Mouse (Mus musculus) ovary, adult 2 months (tissue): Measurements from ENCODE around the gene Gm49325. TPM values are rescaled to one million over a fixed set of nuclear protein-coding genes. Genes with fewer than 3 reads are reported as not detected.

Experiments
- polyA plus RNA-seq: library from polyadenylated mRNA; depleted of rRNA; stranded (reverse); fragments of >200 nt; gene quantifications from 2 replicates; pipeline ENCODE4 v1.2.3, GENCODE M21; 2012; rRNA removed

Gene Gm49325
- not detected in 2 replicates for polyA plus RNA-seq

DNA sequence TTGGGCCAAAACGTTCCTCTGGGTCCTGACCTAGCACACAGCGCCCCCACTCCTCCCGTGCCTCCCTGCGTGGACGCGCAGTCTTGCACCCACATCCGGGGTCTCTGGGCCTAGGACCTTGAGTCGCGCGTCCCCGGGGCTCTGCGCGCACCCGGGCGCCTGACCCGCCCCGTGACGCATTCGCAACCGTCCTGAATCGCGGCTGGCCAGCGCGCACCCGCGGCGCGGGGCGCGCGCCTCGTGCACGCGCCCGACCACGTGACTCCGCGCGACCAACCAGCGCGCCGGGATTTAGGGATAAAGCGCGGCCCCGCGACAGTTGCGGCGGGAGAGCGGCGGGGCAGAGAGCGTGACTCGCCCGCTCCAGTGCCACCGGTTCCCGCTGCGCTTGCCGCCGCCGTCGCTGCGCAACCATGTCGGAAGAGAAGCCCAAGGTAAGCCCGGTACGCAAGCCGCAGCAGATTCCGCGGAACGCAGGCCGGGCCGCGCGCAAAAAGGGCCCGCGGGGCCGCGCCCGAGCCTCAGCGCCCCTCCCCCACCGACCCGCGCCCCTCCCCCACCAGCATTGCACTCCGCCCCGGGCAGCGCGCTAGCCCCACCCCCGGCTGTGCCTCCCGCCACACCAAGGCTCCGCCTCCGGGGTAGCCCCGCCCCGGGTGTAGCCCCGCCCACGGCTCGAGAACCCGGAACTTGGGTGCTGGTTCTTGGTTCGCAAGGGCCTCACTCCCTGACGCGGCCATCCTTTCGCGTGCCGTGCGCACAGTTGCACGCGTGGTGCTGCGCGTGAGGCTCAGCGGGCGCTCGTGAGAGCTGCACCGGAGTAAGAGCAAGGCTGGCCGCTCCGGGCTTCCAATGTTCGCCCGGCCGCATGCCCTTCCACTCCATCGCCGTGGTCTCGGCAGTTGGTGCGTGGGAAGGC, at the start of gene Gm49325, which contains the start of gene Sumo3:
Gene Gm49325 (plus strand): TSS at position 290 of the 919 bp plus-strand sequence.
Gene Sumo3 (plus strand): TSS at position 190 of the 919 bp plus-strand sequence.

GRCm38 (mm10) chr10:77581408-77582284, 24.4 kb upstream of the Gm49325 start, which contains the start of gene Pttg1ip:
Pttg1ip (plus strand) TSS chr10:77581720.

GRCm38 (mm10) chr10:77622055-77622988, 16.3 kb downstream of the Gm49325 start, which contains the start of gene Ube2g2:
Ube2g2 (plus strand) TSS chr10:77622275.

GRCm38 (mm10) chr10:77685895-77686664, 80.1 kb downstream of the Gm49325 start, which contains the start of gene Tspear:
Tspear (plus strand) TSS chr10:77686569.

DNA sequence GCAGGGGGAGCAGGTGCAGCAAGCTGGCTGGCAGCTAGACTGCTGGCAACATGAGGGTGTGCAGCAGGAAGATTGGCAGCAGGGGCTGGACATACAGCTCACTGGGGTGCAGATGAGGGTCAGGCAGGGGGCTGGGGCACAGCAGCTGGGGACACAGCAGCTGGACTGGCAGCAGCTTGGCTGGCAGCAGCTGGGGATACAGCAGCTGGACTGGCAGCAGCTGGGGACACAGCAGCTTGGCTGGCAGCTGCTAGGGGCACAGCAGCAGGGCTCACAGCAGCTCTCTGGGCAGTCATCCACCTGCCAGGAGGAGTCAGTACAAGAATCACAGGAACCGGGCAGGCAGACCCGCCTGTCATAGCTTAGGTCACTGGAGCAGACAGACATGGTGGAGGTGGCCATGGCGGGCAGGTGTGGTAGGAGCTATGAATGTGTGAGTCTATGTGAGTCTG, 84.4 kb downstream of the Gm49325 start, which contains the start of gene Gm19402:
Gene Gm19402 (minus strand): TSS at position 402 of the 452 bp plus-strand sequence.

Other genes with a start within 250 kb of the Gm49325 start
- 23.6 and 24.6 TPM in 2 replicates for gene Adarb1, start 187.9 kb upstream of the Gm49325 start, polyA plus RNA-seq
- gene Fam207a, start 90.4 kb upstream of the Gm49325 start, polyA plus RNA-seq: 36.3 and 39.4 TPM in 2 replicates
- 11.3 and 12.6 TPM in 2 replicates for gene Itgb2, start 75.9 kb upstream of the Gm49325 start, polyA plus RNA-seq
- 150 and 206 TPM in 2 replicates for gene Pttg1ip, start 24.5 kb upstream of the Gm49325 start, polyA plus RNA-seq
- 416 and 428 TPM in 2 replicates for gene Sumo3, start 100 bp upstream of the Gm49325 start, polyA plus RNA-seq
- gene Ube2g2, start 16.1 kb downstream of the Gm49325 start, polyA plus RNA-seq: 43.5 and 49.7 TPM in 2 replicates
- gene Tspear, start 80.4 kb downstream of the Gm49325 start, polyA plus RNA-seq: 1.2 and 1.3 TPM in 2 replicates
- not detected in 2 replicates for gene Gm19402, start 84.6 kb downstream of the Gm49325 start, polyA plus RNA-seq
- not detected in 2 replicates for gene Gm9508, start 91.0 kb downstream of the Gm49325 start, polyA plus RNA-seq
- gene Gm10272, start 100.4 kb downstream of the Gm49325 start, polyA plus RNA-seq: not detected in 2 replicates
- not detected in 2 replicates for gene Gm10024, start 105.3 kb downstream of the Gm49325 start, polyA plus RNA-seq
- gene Gm10142, start 109.6 kb downstream of the Gm49325 start, polyA plus RNA-seq: not detected in 2 replicates
- not detected in 2 replicates for gene Krtap12-1, start 114.4 kb downstream of the Gm49325 start, polyA plus RNA-seq
- not detected in 2 replicates for gene Gm10100, start 120.3 kb downstream of the Gm49325 start, polyA plus RNA-seq
- not detected in 2 replicates for gene Gm18596, start 136.4 kb downstream of the Gm49325 start, polyA plus RNA-seq
- gene Gm9736, start 145.2 kb downstream of the Gm49325 start, polyA plus RNA-seq: not detected in 2 replicates
- gene Gm3233, start 153.5 kb downstream of the Gm49325 start, polyA plus RNA-seq: not detected in 2 replicates
- gene Gm3238, start 165.1 kb downstream of the Gm49325 start, polyA plus RNA-seq: not detected in 2 replicates
- gene Gm7138, start 170.7 kb downstream of the Gm49325 start, polyA plus RNA-seq: not detected in 2 replicates
- not detected in 2 replicates for gene Gm3250, start 176.3 kb downstream of the Gm49325 start, polyA plus RNA-seq
- not detected in 2 replicates for gene Gm7137, start 182.0 kb downstream of the Gm49325 start, polyA plus RNA-seq
- gene Gm9639, start 188.9 kb downstream of the Gm49325 start, polyA plus RNA-seq: not detected in 2 replicates
- not detected in 2 replicates for gene Gm19668, start 192.9 kb downstream of the Gm49325 start, polyA plus RNA-seq
- gene Gm9507, start 205.6 kb downstream of the Gm49325 start, polyA plus RNA-seq: not detected in 2 replicates
- gene Gm2696, start 208.5 kb downstream of the Gm49325 start, polyA plus RNA-seq: 0.33 TPM in 1 of 2 replicates, not detected in the other
- gene Krtap10-4, start 220.9 kb downstream of the Gm49325 start, polyA plus RNA-seq: not detected in 2 replicates
- gene Krtap10-10, start 229.8 kb downstream of the Gm49325 start, polyA plus RNA-seq: not detected in 2 replicates
- not detected in 2 replicates for gene Gm36176, start 240.6 kb downstream of the Gm49325 start, polyA plus RNA-seq
- gene Gm10318, start 246.7 kb downstream of the Gm49325 start, polyA plus RNA-seq: not detected in 2 replicates